Mouse (Mus musculus) hindlimb bud, embryonic 11.5 days (tissue): ENCODE measurements around the gene Crlf1.

Source experiments
- DNase-seq: peaks from one replicate; pipeline ENCODE4 v3.0.0-alpha.2; 2012; ENCODE audit warnings: low read depth, low spot score; ENCODE audit errors: extremely low spot score

The Crlf1 gene

GRCm38 (mm10) chr8:70468733-70469132 lies 24.2 kb upstream of the Crlf1 start:
- DNase-seq = no peak

- DNase-seq = no peak
These were observed 23.6 kb upstream of the Crlf1 start for GRCm38 (mm10) chr8:70469295-70469916.

- DNase-seq = no peak
These were observed 23.0 kb upstream of the Crlf1 start for GRCm38 (mm10) chr8:70469938-70470337.

- DNase-seq = no peak
These were observed 21.1 kb upstream of the Crlf1 start for GRCm38 (mm10) chr8:70471856-70472255.

GRCm38 (mm10) chr8:70476333-70477268 lies 16.4 kb upstream of the Crlf1 start, which contains the start of gene Klhl26:
TSS of gene Klhl26 (minus strand) at chr8:70476968.
- peak; percentile 80 for DNase-seq

GRCm38 (mm10) chr8:70477269-70477982 lies 15.5 kb upstream of the Crlf1 start:
- no peak for DNase-seq

- DNase-seq = no peak
These were observed 11.1 kb upstream of the Crlf1 start for GRCm38 (mm10) chr8:70481908-70482307.

GRCm38 (mm10) chr8:70482943-70483342 lies 10.0 kb upstream of the Crlf1 start:
- DNase-seq = no peak

GRCm38 (mm10) chr8:70486191-70486681 lies 6.7 kb upstream of the Crlf1 start:
- no peak for DNase-seq

GRCm38 (mm10) chr8:70486941-70487520 lies 5.9 kb upstream of the Crlf1 start, which contains the start of gene Tmem59l:
TSS of gene Tmem59l (minus strand) at chr8:70487358.
- DNase-seq = no peak

GRCm38 (mm10) chr8:70487993-70488796 lies 4.8 kb upstream of the Crlf1 start:
- no peak for DNase-seq

- no peak for DNase-seq
These were observed 4.0 kb upstream of the Crlf1 start for GRCm38 (mm10) chr8:70488931-70489470.

GRCm38 (mm10) chr8:70489576-70489975 lies 3.4 kb upstream of the Crlf1 start:
- DNase-seq = no peak

GRCm38 (mm10) chr8:70490061-70490879 lies 2.7 kb upstream of the Crlf1 start:
- DNase-seq = no peak

GRCm38 (mm10) chr8:70490880-70491495 lies 2.0 kb upstream of the Crlf1 start:
- DNase-seq = no peak

- no peak for DNase-seq
These were observed 896 bp downstream of the Crlf1 start for GRCm38 (mm10) chr8:70493692-70494415.

- DNase-seq = no peak
These were observed 1.5 kb downstream of the Crlf1 start for GRCm38 (mm10) chr8:70494416-70494945.
